Mouse (Mus musculus) cerebral cortex, adult 2 months (tissue): ENCODE results near the gene Skap1.

ENCODE experiments used
- WGBS: fragments of 180-500 bp; shearing (Covaris S2); methylation state at CpG from one replicate; pipeline ENCODE4 v1.1.7; 2018; 5-methylcytosine and 5-hydroxymethylcytosine counted together

The Skap1 gene

GRCm38 (mm10) chr11:96696168-96696727 lies 231.9 kb downstream of the Skap1 start:
- WGBS, result 44% methylated on average over 15 of the region's 15 CpGs

- WGBS, result 20% methylated on average over 7 of the region's 7 CpGs
Observed at GRCm38 (mm10) chr11:96696842-96697455, 232.6 kb downstream of the Skap1 start.

- WGBS, result 79% methylated on average over 4 of the region's 4 CpGs
Observed at GRCm38 (mm10) chr11:96697467-96697866, 233.1 kb downstream of the Skap1 start.

- WGBS, result 89% methylated on average over 8 of the region's 8 CpGs
Observed at GRCm38 (mm10) chr11:96703813-96704212, 239.4 kb downstream of the Skap1 start.

GRCm38 (mm10) chr11:96711268-96711667 lies 246.9 kb downstream of the Skap1 start:
- 90% methylated on average over 5 of the region's 5 CpGs for WGBS

- WGBS, result 97% methylated on average over 7 of the region's 7 CpGs
Observed at GRCm38 (mm10) chr11:96711670-96712069, 247.3 kb downstream of the Skap1 start.

- 54% methylated on average over 18 of the region's 18 CpGs for WGBS
Observed at GRCm38 (mm10) chr11:96713210-96714005, 249.0 kb downstream of the Skap1 start.

- WGBS, result 50% methylated on average over 7 of the region's 7 CpGs
Observed at GRCm38 (mm10) chr11:96714011-96714410, 249.6 kb downstream of the Skap1 start.

- 84% methylated on average over 5 of the region's 5 CpGs for WGBS
Observed at GRCm38 (mm10) chr11:96715168-96715567, 250.8 kb downstream of the Skap1 start.

- WGBS, result 55% methylated on average over 7 of the region's 7 CpGs
Observed at GRCm38 (mm10) chr11:96718609-96719008, 254.2 kb downstream of the Skap1 start.

- 89% methylated on average over 1 of the region's 1 CpGs for WGBS
Observed at GRCm38 (mm10) chr11:96725833-96726232, 261.4 kb downstream of the Skap1 start.

GRCm38 (mm10) chr11:96728577-96728976 lies 264.2 kb downstream of the Skap1 start:
- 91% methylated on average over 2 of the region's 2 CpGs for WGBS

GRCm38 (mm10) chr11:96729462-96729861 lies 265.1 kb downstream of the Skap1 start:
- WGBS, result 20% methylated on average over 9 of the region's 9 CpGs

GRCm38 (mm10) chr11:96730327-96730726 lies 265.9 kb downstream of the Skap1 start:
- WGBS, result 43% methylated on average over 5 of the region's 5 CpGs

- 86% methylated on average over 4 of the region's 4 CpGs for WGBS
Observed at GRCm38 (mm10) chr11:96732657-96733056, 268.3 kb downstream of the Skap1 start.

- WGBS, result 11% methylated on average over 19 of the region's 19 CpGs
Observed at GRCm38 (mm10) chr11:96735908-96736307, 271.5 kb downstream of the Skap1 start.

GRCm38 (mm10) chr11:96736361-96736760 lies 272.0 kb downstream of the Skap1 start:
- 34% methylated on average over 11 of the region's 11 CpGs for WGBS

- 81% methylated on average over 14 of the region's 14 CpGs for WGBS
Observed at GRCm38 (mm10) chr11:96737673-96738471, 273.5 kb downstream of the Skap1 start.

- 63% methylated on average over 12 of the region's 12 CpGs for WGBS
Observed at GRCm38 (mm10) chr11:96740796-96741195, 276.4 kb downstream of the Skap1 start.

GRCm38 (mm10) chr11:96741995-96742394 lies 277.6 kb downstream of the Skap1 start:
- WGBS, result 7% methylated on average over 12 of the region's 12 CpGs

- WGBS, result 40% methylated on average over 11 of the region's 11 CpGs
Observed at GRCm38 (mm10) chr11:96743000-96743399, 278.6 kb downstream of the Skap1 start.

GRCm38 (mm10) chr11:96743891-96744290 lies 279.5 kb downstream of the Skap1 start:
- 86% methylated on average over 4 of the region's 4 CpGs for WGBS
